Mouse (Mus musculus): ENCODE measurements around the gene Zmynd8.

GRCm38 (mm10) chr2:165896171-165896570, 2.6 kb downstream of the Zmynd8 start:
- no peak for TF ChIP-seq CTCF (IDR thresholded peaks at IDR 0.05; ENCODE audit: insufficient read depth, low read length)
- TF ChIP-seq POLR2A (IDR thresholded peaks at IDR 0.05; ENCODE audit: borderline replicate concordance, extremely low read depth, low read depth, low read length), result no peak
